Mouse (Mus musculus): ENCODE results near the gene Nop53.

GRCm38 (mm10) chr7:15953307-15954074, 7.6 kb upstream of the Nop53 start:
- TF ChIP-seq CTCF (IDR thresholded peaks at IDR 0.05; ENCODE audit: extremely low read depth, insufficient read depth, low read length) (0 out of 2 replicates have a peak, but pooled peaks have one; percentile 19), POLR2A (IDR thresholded peaks at IDR 0.05; ENCODE audit: extremely low read depth, insufficient read depth, low read length) (no peak)

All from cortical plate, adult 2 months (tissue).